Mouse (Mus musculus) right cerebral cortex, postnatal 25 days (tissue): ENCODE data around the gene Crb2.

ENCODE experiments used
- DNase-seq: peaks from one replicate; pipeline ENCODE4 v3.0.0; 2022

The Crb2 gene

DNA sequence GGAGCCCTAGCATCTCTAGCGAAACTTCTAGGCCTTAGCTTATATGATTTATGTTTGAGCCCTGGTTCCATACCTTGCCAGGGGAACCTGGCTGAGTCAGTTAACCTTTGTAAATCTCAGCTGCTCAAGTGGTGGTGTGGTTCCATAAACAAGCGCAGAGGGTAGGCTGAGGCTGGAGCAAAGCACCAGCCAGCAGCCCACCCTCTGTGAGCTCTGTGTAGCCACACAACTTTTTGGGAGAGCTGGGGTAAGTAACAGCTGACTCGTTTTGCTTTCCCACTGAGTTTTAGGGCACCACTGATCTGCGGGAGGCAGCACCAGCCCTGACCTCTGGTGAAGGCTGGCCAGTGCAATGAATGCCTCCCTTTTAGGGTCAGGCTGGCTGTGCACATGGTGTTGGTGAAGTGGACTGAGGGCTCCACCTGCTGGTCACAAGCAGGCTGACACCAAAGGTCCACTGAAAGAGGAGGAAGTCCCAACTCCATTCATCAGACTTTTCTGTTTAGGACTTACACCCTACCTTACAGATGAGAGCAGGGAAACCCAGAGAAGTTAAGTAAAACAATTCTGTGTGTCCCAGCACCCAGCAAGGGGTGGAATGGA is 26.7 kb downstream of the Crb2 start:
- peak; percentile 60 for DNase-seq

DNA sequence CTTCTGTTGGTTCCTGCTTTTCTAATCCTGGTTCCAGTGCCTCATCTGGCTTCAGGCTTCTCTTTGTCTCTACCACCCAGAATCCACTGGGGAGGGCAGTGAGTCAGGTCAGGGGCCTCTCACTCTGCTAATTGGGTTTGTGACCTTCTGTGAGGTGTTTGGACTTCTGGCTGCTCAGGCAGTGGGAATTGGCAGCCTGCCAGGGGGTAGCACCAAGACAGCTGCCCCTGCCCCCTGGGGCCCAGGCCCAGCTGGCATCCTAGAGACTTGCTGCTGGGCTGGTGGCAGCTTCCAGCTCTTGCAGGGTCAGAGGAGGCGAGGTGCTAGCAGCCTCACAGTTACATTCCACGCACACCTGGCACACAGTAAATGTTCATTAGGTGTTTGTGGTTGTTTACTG is 35.6 kb downstream of the Crb2 start:
- no peak for DNase-seq

DNA sequence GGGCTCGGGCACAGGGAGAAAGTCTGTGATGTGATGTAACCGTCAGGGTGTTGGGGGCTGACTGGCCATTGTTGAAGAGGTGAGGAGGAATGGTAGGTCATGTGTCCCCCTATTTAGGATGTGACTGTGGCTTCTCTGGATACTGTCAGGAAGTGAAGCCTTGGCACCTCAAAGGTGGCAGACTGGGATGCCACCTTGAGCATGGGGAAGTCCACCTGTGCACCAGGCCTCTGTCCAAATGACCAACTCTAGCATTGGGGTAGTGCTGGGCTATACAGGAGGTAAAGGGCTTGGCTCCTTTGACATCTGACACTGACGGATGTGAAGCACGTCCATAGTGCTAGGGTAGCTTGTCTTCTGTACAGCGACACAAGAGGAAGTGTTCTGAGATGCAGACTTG is 36.4 kb downstream of the Crb2 start:
- no peak for DNase-seq

DNA sequence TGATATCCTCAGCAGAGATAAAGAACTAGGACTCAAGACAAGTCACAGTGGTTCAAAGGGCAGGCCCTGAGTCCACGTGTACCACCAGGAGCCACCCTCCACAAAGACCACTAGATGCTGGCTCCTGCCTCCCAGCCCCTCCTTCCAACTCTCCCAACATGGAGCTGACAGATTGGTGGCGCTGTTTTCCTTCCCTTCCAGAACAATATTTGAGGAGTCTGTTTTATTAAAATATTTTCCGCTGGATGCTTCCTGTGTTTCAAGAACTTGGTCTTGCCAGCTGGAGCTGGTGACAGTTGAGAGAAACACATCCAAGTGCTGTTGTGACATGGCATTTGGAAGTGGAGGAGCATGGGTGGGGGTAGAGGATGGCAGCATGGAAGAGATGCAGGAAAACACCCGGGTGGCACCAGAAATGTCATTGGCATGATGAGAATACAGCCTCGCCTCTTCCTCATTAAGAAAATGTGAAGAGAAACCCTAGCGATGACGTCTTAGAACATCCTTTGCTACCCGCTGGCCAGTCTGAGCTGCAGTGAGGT is 38.8 kb downstream of the Crb2 start:
- no peak for DNase-seq

DNA sequence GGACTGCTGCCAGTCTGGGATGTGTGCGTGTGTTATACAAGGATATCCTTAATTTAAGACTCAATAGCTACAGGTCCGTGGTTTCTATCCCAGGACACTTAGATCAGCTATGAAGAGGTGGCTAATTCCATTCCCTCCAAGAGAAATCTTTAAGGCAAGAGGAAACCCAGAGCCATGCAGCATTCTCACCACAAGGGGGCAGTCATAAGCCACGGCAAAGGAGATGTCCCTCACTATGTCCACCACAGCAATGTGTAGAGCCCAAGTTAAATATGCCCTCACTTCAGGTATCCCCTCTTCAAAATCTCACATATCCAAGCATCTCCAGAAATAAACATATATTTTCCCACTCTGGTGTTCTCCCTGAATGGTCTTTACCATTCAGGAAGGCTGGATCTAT is 39.6 kb downstream of the Crb2 start:
- peak; percentile 79 for DNase-seq

DNA sequence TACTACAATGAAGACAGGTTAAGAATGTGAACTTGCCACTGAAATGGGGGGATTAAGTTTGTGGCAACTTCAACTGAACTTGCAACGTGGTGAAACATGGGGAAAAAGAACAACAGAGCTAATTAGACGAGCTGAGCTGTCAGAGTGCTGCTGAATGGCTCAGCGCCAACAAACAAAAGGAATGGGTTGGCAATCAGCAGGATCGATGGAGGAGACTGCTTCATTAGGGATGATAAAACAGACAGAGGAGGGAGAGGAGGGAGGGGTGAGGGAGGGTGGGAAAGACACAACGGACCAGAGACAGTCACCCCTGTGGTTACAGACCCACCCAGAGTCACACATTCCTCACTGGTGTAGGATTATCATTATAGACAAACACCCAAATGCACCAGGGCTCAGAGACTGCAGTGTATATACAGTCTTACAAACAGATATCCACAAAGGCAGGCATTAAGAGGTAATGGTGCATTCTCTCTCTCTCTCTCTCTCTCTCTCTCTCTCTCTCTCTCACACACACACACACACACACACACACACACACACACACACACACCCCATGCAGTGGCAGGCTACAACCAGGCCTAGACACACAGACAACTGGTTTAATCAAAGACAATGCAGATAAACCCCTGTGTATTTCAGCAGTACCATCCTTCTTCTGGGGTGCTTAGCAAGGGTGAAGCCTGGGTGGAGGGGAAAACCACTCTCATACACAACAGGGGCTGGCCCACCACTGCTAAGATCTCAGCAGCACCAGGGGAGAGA is 42.9 kb downstream of the Crb2 start:
- no peak for DNase-seq

DNA sequence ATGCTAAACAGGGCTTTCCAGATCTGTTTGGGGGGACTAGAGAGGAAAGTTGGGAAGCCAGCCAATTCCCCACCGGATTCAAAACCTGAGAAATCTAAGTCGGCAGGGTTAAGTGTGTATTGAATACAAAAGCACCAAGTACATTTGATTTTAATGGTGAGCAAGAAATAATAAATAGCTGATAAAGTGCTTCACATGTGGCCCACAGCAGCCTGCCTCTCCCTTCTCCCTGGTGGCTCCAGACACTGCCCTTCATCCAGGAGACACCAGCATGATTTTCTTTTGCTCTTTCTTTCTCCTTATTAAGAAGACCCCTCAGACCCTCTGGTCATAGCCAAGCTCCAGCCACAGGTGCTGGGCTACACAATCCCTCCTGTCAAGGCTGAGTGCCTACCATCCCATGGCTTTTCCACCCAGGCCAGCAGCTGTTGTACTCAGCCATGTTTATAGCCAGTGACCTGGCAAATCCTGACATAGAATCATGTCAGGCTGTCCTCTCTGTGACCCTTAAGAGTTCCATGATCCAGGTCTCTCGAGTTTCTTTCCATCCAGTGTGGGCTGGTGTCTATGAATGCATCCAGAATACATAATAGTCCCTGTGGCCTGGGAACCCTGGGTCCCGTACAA is 43.6 kb downstream of the Crb2 start:
- DNase-seq: no peak

DNA sequence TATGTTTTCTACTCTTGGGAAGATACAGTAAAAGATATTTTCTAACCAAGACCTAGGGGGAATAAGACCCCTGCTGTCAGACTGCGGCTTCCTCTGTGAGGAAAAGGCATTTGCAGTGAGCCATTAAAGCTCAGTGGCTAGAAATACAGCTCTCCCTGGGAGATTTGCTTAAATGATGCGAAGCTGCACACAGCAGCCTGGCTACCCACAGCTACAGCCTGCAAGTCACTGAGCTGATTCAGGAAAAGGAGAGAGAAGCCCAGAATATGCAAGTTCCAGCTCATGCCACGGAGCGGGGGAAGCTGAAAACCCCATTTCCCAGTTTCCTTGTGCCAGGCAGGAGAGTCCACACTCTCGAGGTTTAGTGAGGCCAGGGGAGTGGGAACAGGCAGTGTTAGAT is 46.1 kb downstream of the Crb2 start:
- DNase-seq: no peak

DNA sequence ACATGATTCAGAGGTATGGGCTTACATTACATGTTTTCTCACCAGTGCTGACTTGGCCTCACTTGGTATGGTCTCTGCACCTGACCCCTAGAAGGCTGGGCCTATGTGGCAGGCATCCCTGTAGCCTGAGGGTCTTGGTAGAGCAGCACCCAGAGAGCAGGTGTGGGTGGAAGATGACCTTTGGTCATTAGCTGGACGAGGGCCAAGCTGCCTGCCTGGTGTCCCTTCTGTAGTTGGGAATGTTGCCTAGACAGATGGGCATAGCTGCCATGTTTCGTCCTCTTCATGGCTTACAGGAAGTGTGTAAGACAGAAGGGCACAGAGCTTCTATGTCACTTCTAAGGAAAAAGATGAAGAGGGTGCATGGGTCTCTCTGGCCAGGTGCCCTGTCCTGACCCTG is 47.8 kb downstream of the Crb2 start:
- DNase-seq: no peak

DNA sequence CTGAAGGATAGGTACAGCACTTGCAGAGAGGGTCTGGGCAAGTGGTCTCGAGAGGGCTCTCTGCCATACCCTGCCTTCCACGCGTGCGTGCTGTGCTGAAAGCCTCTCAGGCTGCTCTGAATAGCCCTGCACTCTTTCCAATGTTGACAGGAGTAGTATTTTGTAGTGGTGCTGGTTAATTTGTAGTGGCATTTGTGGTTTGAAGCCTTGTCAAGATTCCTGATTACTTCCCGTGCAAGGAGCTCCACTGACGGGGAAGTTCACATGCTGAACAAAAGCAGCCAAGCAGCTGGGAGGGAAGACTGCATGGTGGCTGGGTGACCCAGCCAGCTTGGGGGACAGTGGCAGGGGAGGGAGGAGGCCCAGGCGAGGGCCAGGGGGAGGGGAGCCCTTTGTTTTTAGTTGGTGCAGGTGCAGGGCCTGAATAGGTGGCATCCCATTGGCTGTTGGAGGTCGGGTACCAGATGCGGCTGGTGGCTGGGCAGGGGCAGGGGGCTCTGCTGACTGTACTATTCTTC is 53.8 kb downstream of the Crb2 start:
- DNase-seq: no peak

DNA sequence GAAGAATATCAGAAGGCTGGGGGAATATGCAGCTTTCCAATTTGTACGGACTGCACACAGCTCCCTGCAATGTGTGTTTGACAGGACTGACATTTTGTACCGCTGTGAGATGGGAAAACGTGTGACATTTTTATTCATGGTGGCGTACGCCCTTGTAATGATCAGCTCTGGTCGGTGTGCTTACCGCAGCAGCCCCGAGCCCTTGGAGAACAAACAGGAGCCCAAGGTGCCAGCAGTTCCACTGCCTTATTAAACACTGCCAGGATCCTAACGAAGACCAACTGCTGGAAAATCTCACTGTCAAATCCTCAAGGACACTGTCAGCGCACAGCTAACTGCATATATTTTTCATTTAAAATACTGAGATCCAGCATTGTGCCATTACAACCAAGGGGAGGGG is 56.2 kb downstream of the Crb2 start:
- DNase-seq: no peak

DNA sequence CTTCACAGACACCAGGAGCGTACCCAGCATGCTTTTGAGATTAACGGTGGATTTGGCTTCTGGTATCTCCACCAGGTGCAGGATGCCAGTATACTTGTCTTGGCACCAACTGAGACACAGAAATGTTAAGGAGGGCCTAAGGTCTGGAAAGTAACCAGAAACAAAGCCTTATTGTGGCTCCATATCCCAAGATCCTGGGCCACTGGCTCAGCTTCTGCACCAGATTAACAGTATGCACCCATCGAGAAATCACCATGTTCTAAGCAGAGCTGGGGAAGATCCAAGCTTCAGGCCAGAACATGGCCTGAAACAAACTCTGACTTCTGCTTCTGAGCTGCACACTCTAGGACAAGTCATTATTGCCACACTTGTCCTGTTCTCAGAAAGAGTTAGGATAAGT is 60.9 kb downstream of the Crb2 start:
- no peak for DNase-seq

DNA sequence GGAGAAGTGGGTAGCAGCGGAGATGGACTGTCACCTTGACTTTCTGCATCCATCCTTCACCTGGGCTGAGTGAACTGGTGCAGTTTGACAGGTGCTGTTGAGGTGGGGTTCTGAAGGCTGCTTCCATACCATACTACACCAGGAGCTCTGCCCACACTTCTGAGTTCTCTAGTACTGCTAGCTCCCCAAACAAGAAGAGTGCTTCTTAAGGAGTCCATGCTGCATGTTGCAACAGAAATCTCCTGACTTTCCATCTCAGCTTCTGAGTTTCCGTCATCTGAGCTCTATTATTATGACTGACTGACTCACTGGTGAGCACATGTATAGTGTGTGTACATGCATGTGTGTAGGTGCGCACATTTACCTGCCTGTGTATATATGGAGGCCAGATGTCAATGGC is 61.5 kb downstream of the Crb2 start:
- no peak for DNase-seq

DNA sequence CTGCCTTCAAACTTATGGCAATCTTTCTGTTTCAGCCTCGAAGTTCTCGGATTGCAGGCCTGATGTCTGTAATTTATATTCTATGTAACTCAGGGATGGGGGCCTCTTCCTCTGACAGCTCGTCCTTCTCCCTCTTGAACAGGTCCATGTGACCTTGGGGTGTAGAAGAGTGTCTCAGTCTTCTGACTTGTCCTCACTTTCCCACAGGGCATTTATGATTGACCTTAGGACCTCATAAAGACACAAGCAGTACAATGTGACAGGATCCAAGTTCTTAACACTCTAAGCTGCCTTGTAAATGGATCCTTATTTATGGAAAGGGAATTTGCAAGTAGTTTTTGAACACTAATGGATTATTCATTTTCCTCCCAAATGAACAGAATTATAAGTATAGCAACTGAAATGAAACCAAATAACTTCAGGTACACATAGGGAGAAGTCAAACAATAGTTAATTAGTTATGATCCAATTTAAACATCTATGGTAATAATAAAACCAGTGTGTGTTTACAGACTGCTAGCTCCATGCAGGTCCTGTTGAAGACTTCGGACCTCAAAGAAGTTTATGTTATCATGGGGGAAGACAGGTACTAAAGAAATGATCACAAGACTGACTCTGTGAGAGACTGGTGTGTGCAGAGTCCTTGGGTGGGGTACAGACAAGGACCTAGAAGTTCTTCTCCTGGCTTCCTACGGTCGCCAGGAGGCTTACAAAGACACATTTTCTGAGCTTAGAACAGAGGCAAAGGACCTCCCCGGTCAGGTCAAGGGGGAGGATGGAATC is 62.3 kb downstream of the Crb2 start:
- DNase-seq: no peak

DNA sequence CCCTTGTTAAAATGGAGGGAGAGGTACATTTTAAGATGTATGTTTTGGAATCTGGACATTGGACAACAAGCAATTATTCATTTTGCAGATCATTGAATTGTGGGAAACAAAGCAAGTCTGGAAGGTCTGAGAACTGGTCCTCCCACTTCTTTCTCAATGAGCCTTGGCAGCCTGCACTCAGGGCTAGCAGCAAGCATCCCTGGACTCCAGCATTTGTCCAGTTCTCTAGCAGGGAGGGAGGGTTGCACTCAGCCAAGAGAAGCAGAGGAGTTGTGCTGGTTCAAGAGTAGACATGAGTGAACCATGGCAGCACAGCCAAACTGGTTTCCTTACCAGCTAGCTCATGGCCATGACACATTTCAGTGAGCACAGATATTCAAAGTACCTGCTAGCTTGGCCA is 63.9 kb downstream of the Crb2 start:
- no peak for DNase-seq

DNA sequence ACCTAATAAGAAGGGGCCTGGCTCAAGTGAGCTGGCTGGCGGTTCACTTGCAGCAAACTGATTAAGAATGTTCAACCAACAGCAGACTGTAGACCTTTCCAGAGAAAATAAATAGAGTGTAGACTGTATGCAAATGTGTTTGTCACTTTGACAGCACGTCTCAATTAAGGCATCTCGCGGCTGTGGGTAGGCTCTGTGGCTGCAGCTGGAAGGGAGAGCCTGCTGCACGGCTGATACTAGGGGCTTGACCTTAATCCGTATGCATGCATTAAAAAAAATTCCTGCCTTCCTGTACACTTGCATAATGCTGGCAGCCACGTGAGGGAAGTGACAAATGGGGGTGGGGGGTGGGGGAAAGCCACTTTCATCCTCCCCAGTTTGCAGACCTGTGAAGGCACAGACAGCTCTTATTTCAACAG is 66.1 kb downstream of the Crb2 start:
- no peak for DNase-seq

DNA sequence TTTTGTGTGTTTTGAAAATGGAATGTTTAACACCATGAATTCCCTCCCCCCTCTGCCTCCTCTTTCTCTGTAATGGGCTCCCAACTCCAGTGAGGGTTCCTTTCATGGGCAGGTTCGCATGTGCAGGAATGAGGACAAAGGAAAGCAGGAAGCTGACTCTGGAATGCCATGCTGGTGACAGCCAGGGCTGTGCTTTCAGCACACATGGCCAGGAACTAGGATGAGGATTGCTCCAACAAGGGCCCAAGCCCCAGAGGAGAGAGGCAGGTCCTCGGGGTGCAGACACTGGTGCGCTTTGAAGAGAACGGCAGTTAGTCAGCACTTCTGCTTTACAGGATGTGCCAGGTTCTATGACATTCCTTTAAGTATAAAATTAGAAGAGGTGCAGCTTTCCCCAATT is 66.7 kb downstream of the Crb2 start:
- DNase-seq: peak; percentile 31
